In genomic region chr4:134967887-134968604, GRCm38 (mm10) we compare ENCODE assay signal across 11 mouse cellular contexts. TPM values are rescaled to one million over a fixed set of nuclear protein-coding genes. Genes with fewer than 3 reads are reported as not detected.
DNase-seq lines count a peak whose midpoint lies in the region; ATAC-seq and TF ChIP-seq lines count a peak whose summit lies in the region.
"Had no signal": no experiment of that assay in that cellular context is flagged by ENCODE, and none has a peak within 500 bp of the region (broad histone marks: within the 10 kb centered on the region; RNA-seq: fewer than 3 reads in every experiment).

No protein-coding gene starts in this region.

- ATAC-seq in intestine, embryonic 15.5 days, result peak; percentile 34; the same call in 1 of the 2 replicates
- no peak for ATAC-seq in intestine, postnatal 0 days
- ATAC-seq in liver, embryonic 12.5 days, result peak; percentile 55
- ATAC-seq: forebrain, embryonic 13.5 days had no signal

- peak; percentile 33 to 35 for DNase-seq in kidney, adult 8-10 months
- DNase-seq in splenic B cell, adult 2 months (ENCODE audit: low read depth, low spot score), result peak; percentile 76
- no peak for DNase-seq in heart, postnatal 25 days (ENCODE audit: low spot score)
- DNase-seq in left cerebral cortex, postnatal 36 days (ENCODE audit: low spot score in 2 of 2), result no peak
- DNase-seq in left cerebral cortex, adult 11 months (ENCODE audit: low spot score), result no peak
- DNase-seq: adrenal gland, postnatal 14 days; gastrocnemius, postnatal 10 days had no signal

- H3K9me3 ChIP-seq in intestine, embryonic 15.5 days, result no peaks in the 10 kb centered on the region
- H3K9me3 ChIP-seq in intestine, postnatal 0 days (ENCODE audit: control insufficient read depth), result no peaks in the 10 kb centered on the region
- no peaks in the 10 kb centered on the region for H3K9me3 ChIP-seq in liver, embryonic 12.5 days (replicated peaks)
- H3K9me3 ChIP-seq: forebrain, embryonic 13.5 days had no signal

- H3K27ac ChIP-seq in intestine, embryonic 15.5 days, result no peak overlapping the region
- H3K27ac ChIP-seq in intestine, postnatal 0 days (ENCODE audit: low read depth, low read length), result no peak overlapping the region
- H3K27ac ChIP-seq in liver, embryonic 12.5 days, result 0 out of 2 replicates have a peak overlapping the region, but pooled peaks have one; percentile 17
- H3K27ac ChIP-seq: forebrain, embryonic 13.5 days had no signal

- H3K4me2 ChIP-seq in intestine, embryonic 15.5 days (replicated peaks), result no peak overlapping the region
- H3K4me2 ChIP-seq in intestine, postnatal 0 days (replicated peaks; ENCODE audit: low read depth), result no peak overlapping the region
- H3K4me2 ChIP-seq in liver, embryonic 12.5 days, result no peak overlapping the region
- H3K4me2 ChIP-seq: forebrain, embryonic 13.5 days had no signal

- no peaks in the 10 kb centered on the region for H3K27me3 ChIP-seq in intestine, embryonic 15.5 days (replicated peaks)
- no peaks in the 10 kb centered on the region for H3K27me3 ChIP-seq in intestine, postnatal 0 days (replicated peaks; ENCODE audit: control insufficient read depth, insufficient read depth, low read length)
- peaks cover 23% of the 10 kb centered on the region for H3K27me3 ChIP-seq in liver, embryonic 12.5 days (replicated peaks)
- no peaks in the 10 kb centered on the region for H3K27me3 ChIP-seq in splenic B cell, adult 2 months (ENCODE audit: control insufficient read depth, insufficient read depth, low read length, poor library complexity, severe bottlenecking)
- H3K27me3 ChIP-seq: forebrain, embryonic 13.5 days had no signal

- H3K9ac ChIP-seq in intestine, embryonic 15.5 days, result no peak overlapping the region; the same call in 1 of the 2 replicates
- no peak overlapping the region for H3K9ac ChIP-seq in intestine, postnatal 0 days (ENCODE audit: low read depth, low read length)
- no peak overlapping the region for H3K9ac ChIP-seq in liver, embryonic 12.5 days
- H3K9ac ChIP-seq: forebrain, embryonic 13.5 days had no signal

- WGBS in intestine, embryonic 15.5 days, result 74% methylated on average over 20 of the region's 20 CpGs
- WGBS in intestine, postnatal 0 days, result 71% methylated on average over 20 of the region's 20 CpGs
- 62% methylated on average over 20 of the region's 20 CpGs for WGBS in liver, embryonic 12.5 days (ENCODE audit: insufficient replicate concordance)

- peaks cover 4% of the 10 kb centered on the region; the same call in 1 of the 2 replicates for H3K4me1 ChIP-seq in intestine, embryonic 15.5 days (replicated peaks)
- H3K4me1 ChIP-seq in intestine, postnatal 0 days (replicated peaks; ENCODE audit: control insufficient read depth, insufficient read depth, low read length), result no peaks in the 10 kb centered on the region
- peaks cover 50% of the 10 kb centered on the region for H3K4me1 ChIP-seq in liver, embryonic 12.5 days
- H3K4me1 ChIP-seq: forebrain, embryonic 13.5 days had no signal

- H3K4me3 ChIP-seq in intestine, embryonic 15.5 days (replicated peaks), result no peak overlapping the region
- no peak overlapping the region for H3K4me3 ChIP-seq in intestine, postnatal 0 days (ENCODE audit: low read depth, low read length)
- no peak overlapping the region for H3K4me3 ChIP-seq in liver, embryonic 12.5 days
- H3K4me3 ChIP-seq: forebrain, embryonic 13.5 days had no signal

- H3K36me3 ChIP-seq in intestine, embryonic 15.5 days, result no peaks in the 10 kb centered on the region
- no peaks in the 10 kb centered on the region for H3K36me3 ChIP-seq in intestine, postnatal 0 days (ENCODE audit: control insufficient read depth, insufficient read depth)
- no peaks in the 10 kb centered on the region for H3K36me3 ChIP-seq in liver, embryonic 12.5 days
- H3K36me3 ChIP-seq in splenic B cell, adult 2 months (ENCODE audit: control insufficient read depth, insufficient read depth, low read length, poor library complexity, severe bottlenecking), result no peaks in the 10 kb centered on the region

- intact Hi-C loops in heart, postnatal 25 days (cut with DNase I), result no loop called here
- intact Hi-C loops in left cerebral cortex, postnatal 36 days (cut with DNase I), result no loop called here

- TF ChIP-seq CTCF in intestine, postnatal 0 days (IDR thresholded peaks at IDR 0.05; ENCODE audit: low read depth), result no peak

RNA-seq across cellular contexts. Expression of gene Syf2, which starts 37.3 kb away (rescaled TPM):
- polyA plus RNA-seq in intestine, embryonic 15.5 days (2015; fragmentation: Nextera tagmentation; extraction: Ambion mirVana), result 60.0 and 63.7 TPM in 2 replicates
- 76.2 and 88.6 TPM in 2 replicates for polyA plus RNA-seq in intestine, postnatal 0 days (2015; fragmentation: Nextera tagmentation; extraction: Ambion mirVana)
- 70.8 and 72.8 TPM in 2 replicates for polyA plus RNA-seq in liver, embryonic 12.5 days (2016; fragmentation: Nextera tagmentation; extraction: Ambion mirVana)
- total RNA-seq in heart, postnatal 25 days (2021), result 10 to 100 TPM; 48.6 to 52.4 TPM
- total RNA-seq in left cerebral cortex, postnatal 36 days (2021), result 10 to 100 TPM; 49.9 to 59.3 TPM

RNA-seq across cellular contexts. Expression of gene Rsrp1, which starts 44.7 kb away (rescaled TPM):
- polyA plus RNA-seq in intestine, embryonic 15.5 days (2015; fragmentation: Nextera tagmentation; extraction: Ambion mirVana), result 450 and 479 TPM in 2 replicates
- 252 and 263 TPM in 2 replicates for polyA plus RNA-seq in intestine, postnatal 0 days (2015; fragmentation: Nextera tagmentation; extraction: Ambion mirVana)
- 310 and 322 TPM in 2 replicates for polyA plus RNA-seq in liver, embryonic 12.5 days (2016; fragmentation: Nextera tagmentation; extraction: Ambion mirVana)
- 100 to 1,000 TPM; 153 to 208 TPM for total RNA-seq in heart, postnatal 25 days (2021)
- total RNA-seq in left cerebral cortex, postnatal 36 days (2021), result 100 to 1,000 TPM; 258 to 266 TPM

RNA-seq across cellular contexts. Expression of gene Tmem50a, which starts 53.2 kb away (rescaled TPM):
- polyA plus RNA-seq in intestine, embryonic 15.5 days (2015; fragmentation: Nextera tagmentation; extraction: Ambion mirVana), result 146 and 154 TPM in 2 replicates
- 129 and 136 TPM in 2 replicates for polyA plus RNA-seq in intestine, postnatal 0 days (2015; fragmentation: Nextera tagmentation; extraction: Ambion mirVana)
- 94.2 and 94.9 TPM in 2 replicates for polyA plus RNA-seq in liver, embryonic 12.5 days (2016; fragmentation: Nextera tagmentation; extraction: Ambion mirVana)
- 10 to 100 TPM; 57.7 to 67.6 TPM for total RNA-seq in heart, postnatal 25 days (2021)
- 100 to 1,000 TPM; 116 to 138 TPM for total RNA-seq in left cerebral cortex, postnatal 36 days (2021)

Comparison
In these comparisons a context has a peak if more than half of its experiments do, and no peak if none do; other contexts are left out.
1. DNase-seq: peak in kidney, adult 8-10 months (2 of 2) and splenic B cell, adult 2 months (single experiment); none in heart, postnatal 25 days (single experiment), left cerebral cortex, postnatal 36 days (0 of 2) and left cerebral cortex, adult 11 months (single experiment).